Mouse (Mus musculus): ENCODE data around the gene Lcor.
A peak's percentile ranks its signal among the peaks of the same experiment; 100 is the strongest.

Lcor gene

GRCm38 (mm10) chr19:41482190-41482908 is at the start of gene Lcor:
Gene Lcor (plus strand): TSS chr19:41482637.
- DNase-seq: peak; percentile 85

GRCm38 (mm10) chr19:41435366-41435765 is 47.1 kb upstream of the Lcor start:
- no peak for DNase-seq

- DNase-seq: no peak
Observed at GRCm38 (mm10) chr19:41436461-41436860, 46.0 kb upstream of the Lcor start.

- no peak for DNase-seq
Observed at GRCm38 (mm10) chr19:41438953-41439352, 43.5 kb upstream of the Lcor start.

- no peak for DNase-seq
Observed at GRCm38 (mm10) chr19:41441446-41441845, 41.0 kb upstream of the Lcor start.

- no peak for DNase-seq
Observed at GRCm38 (mm10) chr19:41441911-41442607, 40.4 kb upstream of the Lcor start.

GRCm38 (mm10) chr19:41442608-41442969 is 39.8 kb upstream of the Lcor start:
- DNase-seq: peak; percentile 57

GRCm38 (mm10) chr19:41444491-41444890 is 37.9 kb upstream of the Lcor start:
- DNase-seq: no peak

- DNase-seq: no peak
Observed at GRCm38 (mm10) chr19:41445013-41445610, 37.3 kb upstream of the Lcor start.

GRCm38 (mm10) chr19:41445723-41446122 is 36.7 kb upstream of the Lcor start:
- no peak for DNase-seq

GRCm38 (mm10) chr19:41447166-41447565 is 35.3 kb upstream of the Lcor start:
- no peak for DNase-seq

GRCm38 (mm10) chr19:41447760-41448159 is 34.7 kb upstream of the Lcor start:
- no peak for DNase-seq

GRCm38 (mm10) chr19:41449415-41450075 is 32.9 kb upstream of the Lcor start:
- DNase-seq: no peak

- DNase-seq: no peak
Observed at GRCm38 (mm10) chr19:41452166-41452565, 30.3 kb upstream of the Lcor start.

GRCm38 (mm10) chr19:41454601-41455000 is 27.8 kb upstream of the Lcor start:
- no peak for DNase-seq

GRCm38 (mm10) chr19:41455091-41455626 is 27.3 kb upstream of the Lcor start:
- DNase-seq: peak; percentile 61

GRCm38 (mm10) chr19:41457181-41457580 is 25.3 kb upstream of the Lcor start:
- DNase-seq: no peak

- DNase-seq: no peak
Observed at GRCm38 (mm10) chr19:41462166-41462735, 20.2 kb upstream of the Lcor start.

- DNase-seq: no peak
Observed at GRCm38 (mm10) chr19:41463841-41464240, 18.6 kb upstream of the Lcor start.

- no peak for DNase-seq
Observed at GRCm38 (mm10) chr19:41466475-41466874, 16.0 kb upstream of the Lcor start.

- DNase-seq: no peak
Observed at GRCm38 (mm10) chr19:41473566-41474135, 8.8 kb upstream of the Lcor start.

- peak; percentile 88 for DNase-seq
Observed at GRCm38 (mm10) chr19:41474943-41475342, 7.5 kb upstream of the Lcor start.

All from kidney, adult 9 months (tissue).